Mouse (Mus musculus): Measurements from ENCODE around the gene Ccl22.
A peak's percentile ranks its signal among the peaks of the same experiment; 100 is the strongest.

The Ccl22 gene

GRCm38 (mm10) chr8:94735426-94736094 is 9.8 kb upstream of the Ccl22 start:
- DNase-seq, result peak; percentile 17

- no peak for DNase-seq
These were observed 5.6 kb upstream of the Ccl22 start for GRCm38 (mm10) chr8:94739829-94740228.

DNA sequence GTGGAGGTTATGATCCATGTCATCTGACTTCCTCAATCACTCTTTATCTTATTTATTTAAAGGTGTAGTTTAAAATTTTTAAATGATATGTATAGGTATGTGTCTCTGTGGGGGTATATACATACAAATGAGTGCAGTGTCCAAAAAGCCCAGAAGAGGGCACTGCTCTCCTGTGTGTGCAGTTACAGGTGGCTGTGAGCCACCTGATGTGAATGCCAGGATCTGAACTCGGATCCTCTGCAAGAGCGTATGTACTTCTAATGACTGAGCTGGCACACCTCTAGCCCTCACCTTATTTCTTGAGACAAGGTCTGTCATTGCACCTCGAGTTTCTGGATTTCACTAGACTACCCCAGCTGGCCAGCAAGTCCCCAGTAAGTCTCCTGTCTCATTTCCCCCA is 4.8 kb upstream of the Ccl22 start:
- no peak for DNase-seq

DNA sequence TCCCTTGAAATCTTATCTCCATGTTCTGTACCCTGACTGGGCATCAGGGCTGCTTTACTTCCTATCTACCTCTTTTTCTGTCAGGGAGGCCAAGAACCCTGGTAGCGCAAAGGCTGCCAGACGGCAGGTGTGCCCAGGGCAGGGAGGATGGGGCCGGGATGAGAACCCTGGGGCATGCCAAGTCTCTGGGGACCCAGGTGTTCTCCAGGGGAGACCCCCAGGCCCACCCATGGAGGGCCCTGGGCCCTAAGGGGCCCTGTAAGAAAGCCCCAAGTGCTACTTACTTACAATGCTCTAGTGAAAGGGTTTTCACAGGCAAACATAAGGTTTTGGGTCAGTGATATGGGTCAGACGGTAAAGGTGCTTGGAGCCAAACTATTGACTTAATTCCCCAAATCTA is 3.7 kb upstream of the Ccl22 start:
- no peak for DNase-seq

DNA sequence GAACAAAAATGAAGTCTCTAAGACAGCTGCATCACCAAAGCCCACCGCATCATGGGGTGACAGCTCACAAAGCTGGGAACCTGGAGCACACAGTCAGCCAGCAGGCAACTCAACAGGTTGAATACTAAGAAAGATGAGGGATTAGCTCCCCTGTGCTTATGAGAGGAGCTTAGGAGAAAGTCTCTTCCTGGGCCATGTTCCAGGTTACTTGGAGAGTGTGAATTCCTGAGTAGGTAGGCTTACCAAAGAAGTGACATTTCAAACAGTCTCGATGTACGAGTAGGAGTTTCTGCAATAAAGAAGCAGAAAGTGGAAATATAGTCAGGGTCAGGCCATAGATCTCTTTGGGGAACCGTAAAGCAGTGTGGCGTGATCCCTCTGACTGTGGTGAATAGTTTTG is 906 bp upstream of the Ccl22 start:
- no peak for DNase-seq

DNA sequence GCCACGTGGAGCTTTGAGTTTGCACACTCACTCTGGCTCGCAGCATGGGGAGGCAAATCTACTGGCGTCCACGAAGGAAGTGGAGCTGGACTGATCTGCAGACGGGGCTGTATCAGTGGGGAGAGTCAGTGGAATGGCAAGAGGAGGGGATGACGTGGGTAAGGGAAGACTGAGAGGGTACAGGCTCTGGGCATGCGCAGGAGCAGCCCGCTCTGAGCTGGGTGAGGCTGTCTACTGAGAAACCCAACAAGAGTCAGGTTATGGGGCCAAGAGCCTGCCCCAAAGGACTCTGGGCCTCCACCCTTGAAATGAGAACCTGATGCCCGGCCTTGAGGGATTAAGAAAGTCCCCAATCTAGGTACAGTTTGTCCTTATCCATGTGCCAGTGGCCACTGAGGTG is 418 bp upstream of the Ccl22 start:
- no peak for DNase-seq

DNA sequence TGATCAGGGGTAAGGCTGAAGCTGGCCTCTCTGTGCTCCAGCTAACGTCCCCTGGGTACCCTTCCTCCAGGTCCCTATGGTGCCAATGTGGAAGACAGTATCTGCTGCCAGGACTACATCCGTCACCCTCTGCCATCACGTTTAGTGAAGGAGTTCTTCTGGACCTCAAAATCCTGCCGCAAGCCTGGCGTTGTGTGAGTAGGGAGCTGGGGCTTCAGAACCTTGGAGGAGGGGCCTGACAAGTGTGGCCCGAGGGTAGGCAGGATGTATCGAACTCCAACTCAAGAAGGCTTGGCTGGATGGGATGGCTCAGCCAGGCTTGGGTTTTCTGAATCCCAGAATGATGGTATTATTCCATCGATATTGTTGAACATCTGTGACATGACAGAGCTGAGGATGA is 1.4 kb downstream of the Ccl22 start:
- DNase-seq, result no peak

DNA sequence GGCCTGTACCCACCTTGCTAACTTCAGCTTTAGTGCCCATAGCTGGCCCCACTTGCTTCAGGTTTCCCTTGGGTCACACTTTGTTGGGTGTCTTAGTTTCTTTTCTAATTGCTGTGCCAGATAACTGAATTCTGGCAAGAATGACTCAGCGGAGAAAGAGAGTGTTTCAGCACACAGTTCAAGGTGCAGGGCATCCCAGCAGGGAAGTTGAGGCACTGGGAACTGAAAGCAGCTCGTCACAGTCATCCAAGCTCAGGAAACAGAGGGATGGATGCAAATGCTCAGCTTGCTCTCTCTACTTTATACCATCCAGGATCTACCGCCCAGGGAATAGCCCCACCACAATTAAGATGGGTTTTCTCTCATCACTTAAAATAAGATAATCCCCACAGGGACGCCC is 3.0 kb downstream of the Ccl22 start:
- no peak for DNase-seq

DNA sequence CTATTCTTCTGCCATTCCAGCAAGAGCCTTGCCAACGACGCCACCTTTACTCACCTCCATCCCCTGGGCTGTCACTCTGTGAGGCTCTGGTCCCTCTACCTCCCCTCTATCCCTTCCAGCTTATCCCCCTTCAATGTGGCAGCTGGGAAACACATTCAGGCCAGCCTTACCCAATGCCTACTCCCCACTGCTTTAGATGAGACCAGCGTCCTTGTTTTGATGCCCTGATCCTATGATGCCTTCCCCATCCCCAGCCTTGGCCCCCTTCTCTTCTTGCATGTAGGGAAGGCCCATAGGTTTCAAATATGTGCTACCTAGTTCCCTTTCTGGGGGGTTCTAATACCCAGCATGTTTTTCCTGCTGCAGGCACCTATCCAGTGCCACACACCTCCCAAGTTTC is 4.6 kb downstream of the Ccl22 start:
- no peak for DNase-seq

DNA sequence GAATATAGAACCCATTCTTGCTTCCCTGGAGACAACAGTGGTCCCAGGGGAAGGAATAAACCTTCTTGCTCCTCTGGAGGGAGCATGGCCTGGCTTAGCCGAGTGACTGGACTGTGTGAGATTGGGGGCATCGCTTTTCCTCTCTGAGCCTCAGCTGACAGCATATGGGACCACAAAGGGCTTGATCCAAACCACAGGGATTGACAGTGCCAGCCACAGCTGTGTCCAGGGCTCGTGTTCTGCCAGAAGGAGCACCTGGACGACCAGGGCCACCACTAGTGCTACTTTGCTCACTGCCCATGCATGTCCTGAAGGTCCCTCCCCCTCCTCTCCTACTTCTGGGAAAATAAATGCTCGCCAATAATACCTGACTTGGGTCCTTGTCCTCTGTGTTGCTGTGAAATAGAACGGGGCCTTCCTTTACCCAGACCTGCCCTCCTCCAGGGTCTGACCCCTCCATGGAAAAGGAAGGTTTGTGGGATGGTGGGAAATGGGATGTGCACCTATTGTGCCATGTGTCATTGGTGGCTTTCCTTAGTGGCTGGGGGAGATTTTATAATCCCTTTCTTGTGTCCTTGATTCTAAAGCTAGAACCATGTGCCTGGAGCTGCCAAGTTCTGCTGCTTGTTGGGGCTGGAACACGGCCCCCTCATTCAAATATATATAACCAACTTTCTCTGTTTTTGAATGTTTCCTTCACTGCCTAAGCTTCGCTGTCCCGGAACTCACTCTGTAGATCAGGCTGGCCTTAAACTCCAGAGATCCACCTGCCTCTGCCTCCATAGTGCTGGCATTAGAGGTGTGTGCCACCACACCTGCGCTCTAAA is 5.8 kb downstream of the Ccl22 start:
- no peak for DNase-seq

DNA sequence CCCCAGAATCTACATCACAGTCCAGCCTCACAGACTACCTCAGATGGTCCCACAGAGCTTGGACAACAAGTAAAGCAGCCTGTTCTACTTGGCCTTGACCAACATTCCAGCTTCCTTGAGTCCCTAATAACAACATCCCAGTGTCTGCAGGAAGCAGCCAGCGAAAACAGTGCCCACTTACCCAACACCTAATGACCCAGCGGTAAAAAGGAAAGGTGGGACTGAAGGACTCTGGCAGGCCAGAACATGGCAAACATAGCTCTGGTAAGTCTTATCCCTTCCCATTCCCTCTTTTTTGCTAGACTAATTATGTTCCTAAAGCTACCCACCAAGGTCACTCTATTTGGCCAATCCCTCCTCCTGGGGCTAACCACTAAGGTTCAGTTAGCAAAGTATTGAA is 8.6 kb downstream of the Ccl22 start:
- no peak for DNase-seq

GRCm38 (mm10) chr8:94754486-94754885 is 9.1 kb downstream of the Ccl22 start:
- no peak for DNase-seq

DNA sequence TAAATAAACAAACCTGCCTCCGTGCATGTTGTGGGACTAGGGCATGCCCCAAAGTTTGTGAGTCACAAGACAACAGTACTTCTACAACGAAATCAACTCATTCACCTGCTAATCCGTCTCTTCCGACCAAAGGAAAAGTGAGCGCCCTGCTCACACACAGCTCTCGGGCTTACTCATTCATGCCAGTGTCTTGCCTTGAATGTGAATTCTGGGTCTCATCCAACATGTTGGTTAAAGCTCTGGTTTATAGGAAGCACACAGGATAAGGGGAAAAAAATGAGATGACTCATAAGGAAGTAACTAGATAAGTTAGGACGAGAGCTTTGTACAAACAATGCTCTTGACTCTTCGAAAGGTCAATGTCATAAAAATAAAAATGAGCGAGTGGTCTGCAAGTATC is 21.6 kb downstream of the Ccl22 start:
- DNase-seq, result no peak

GRCm38 (mm10) chr8:94770945-94771344 is 25.6 kb downstream of the Ccl22 start:
- peak; percentile 63 for DNase-seq

DNA sequence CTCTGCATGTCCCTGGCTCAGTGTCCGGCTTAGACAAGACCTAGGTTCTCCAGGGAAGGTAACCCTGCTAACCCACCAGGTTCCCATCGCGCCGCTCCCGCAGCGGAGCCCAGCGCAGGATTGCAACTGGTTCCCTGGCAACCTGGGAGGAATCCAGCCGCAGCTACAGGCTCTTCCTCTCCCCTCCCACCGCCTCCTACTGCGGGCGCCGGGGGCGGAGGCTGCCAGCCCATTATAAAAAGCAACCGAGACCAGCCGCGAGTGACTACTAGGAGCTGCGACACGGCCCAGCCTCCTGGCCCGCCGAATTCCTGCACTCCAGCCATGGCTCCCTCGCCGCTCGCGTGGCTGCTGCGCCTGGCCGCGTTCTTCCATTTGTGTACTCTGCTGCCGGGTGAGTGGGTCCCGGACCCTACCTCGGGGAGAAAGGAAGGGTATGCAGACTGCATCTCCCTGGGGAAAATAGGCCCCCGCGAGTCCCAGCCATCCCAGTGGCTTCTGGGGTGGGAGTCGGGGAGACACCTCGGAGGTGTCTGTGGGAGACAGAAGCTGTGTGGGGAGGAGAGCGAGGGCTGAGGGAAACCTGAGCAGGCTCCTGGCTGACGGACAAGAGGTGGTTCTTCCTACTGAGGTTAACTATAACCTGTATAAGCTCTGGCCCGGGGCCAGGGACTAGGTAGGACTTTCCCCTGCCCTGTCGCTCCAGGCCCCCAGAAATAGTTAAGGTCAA is 26.7 kb downstream of the Ccl22 start, which contains the start of gene Cx3cl1:
Gene Cx3cl1, plus strand, starts transcription at position 69 of the 730 bp plus-strand sequence.
- peak; percentile 93 for DNase-seq

DNA sequence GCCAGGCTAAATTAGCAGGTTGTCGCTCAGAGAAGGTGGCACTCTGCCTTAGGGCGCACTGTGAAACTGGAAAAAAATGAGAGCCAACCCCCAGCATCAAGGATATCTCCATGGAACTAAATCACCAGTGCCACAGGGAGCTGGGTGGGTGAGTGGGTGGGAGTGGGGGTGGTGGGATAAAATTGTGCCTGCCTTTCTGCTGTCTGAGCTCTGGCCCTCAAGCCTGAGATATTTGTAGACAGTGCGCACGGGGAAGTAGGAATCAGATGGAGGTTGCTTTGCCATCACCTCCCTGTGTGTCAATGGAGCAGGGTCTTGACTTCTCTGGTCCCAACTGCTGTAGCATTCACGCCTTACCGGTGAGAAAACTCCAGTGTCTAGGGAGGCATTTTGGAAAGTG is 27.7 kb downstream of the Ccl22 start:
- DNase-seq, result no peak

DNA sequence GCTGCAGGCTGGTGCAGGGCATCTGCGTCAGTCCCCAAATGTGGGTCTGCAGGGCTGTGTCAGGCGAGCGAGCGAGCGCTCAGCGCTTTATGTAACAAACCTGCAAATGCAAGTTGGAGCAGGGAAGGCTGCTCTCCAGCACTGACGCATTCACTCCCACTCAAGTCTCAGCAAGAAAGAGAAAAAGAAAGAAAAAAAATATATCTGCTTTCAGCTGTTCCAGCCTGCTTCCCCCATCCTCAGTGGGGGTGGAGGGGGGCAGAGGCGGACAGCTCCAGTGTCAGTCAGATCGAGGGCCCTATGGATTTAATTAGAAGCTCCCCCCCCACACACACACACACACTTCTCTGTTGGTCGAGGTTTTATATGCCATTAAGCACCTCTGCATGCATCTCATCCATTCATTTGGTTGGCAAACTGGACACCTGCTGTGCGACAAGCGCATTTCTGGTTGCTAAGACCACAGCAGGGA is 28.3 kb downstream of the Ccl22 start:
- no peak for DNase-seq

DNA sequence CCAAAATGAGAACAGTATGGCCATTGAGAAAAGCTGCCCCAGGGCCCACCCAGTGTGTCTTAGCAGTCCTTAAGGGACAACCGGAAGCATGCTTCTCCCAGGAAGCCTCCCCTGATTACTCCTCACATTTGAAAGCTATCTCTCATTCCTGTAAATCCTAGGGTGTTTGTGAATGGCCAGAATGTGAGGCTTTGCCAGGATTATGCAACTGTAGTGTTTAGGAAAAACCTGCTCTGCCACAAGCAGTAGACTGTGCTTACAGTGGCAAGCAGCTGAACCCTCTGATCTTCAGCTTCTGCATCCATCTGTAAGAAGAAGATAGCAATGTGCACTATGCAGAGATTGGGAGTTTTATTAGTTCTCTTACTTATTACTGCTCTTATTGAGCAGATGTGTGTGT is 29.2 kb downstream of the Ccl22 start:
- DNase-seq, result no peak

DNA sequence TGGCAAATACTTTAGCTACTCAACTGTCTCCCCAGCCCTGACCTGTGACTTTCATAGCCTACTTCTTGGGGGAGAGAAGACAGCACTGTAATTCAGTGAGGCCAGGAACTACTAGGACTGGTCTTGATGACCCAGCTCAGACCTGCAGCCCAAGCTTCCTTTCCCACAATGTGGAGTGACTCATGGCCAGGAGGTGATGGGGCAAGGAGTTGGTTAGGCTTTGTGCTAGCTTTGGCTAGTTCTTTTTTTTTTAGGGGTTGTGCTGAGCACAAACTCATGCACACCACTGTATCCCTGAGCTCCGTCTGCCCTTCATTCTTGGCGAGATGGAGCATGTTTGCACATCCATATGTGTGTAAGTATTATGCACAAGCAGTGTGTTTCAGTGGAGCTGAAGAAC is 31.0 kb downstream of the Ccl22 start:
- DNase-seq, result no peak

GRCm38 (mm10) chr8:94778036-94778435 is 32.6 kb downstream of the Ccl22 start:
- DNase-seq, result no peak

GRCm38 (mm10) chr8:94778473-94778872 is 33.1 kb downstream of the Ccl22 start:
- peak; percentile 92 for DNase-seq

- no peak for DNase-seq
These were observed 33.6 kb downstream of the Ccl22 start for GRCm38 (mm10) chr8:94778895-94779533.

All from kidney, adult 9 months (tissue).